Mouse (Mus musculus) MEL (cell line): Measurements from ENCODE around the gene Tfap2d.

Source experiments
- CTCF ChIP-seq, 3 experiments: IDR thresholded peaks in 2 of 3; conservative IDR thresholded peaks in 1 of 3; 2 replicates each; pipeline ENCODE4 v1.5.1; 2011 to 2012; ENCODE audit warnings: low read length in 3 of 3, low read depth in 2 of 3, mild to moderate bottlenecking in 2 of 3, improper control_type of control experiment in 1 of 3, inconsistent platforms in 1 of 3, mixed read lengths in 1 of 3, moderate library complexity in 1 of 3; ENCODE audit not compliant: control insufficient read depth in 1 of 3, insufficient read depth in 1 of 3, poor library complexity in 1 of 3, severe bottlenecking in 1 of 3
- EP300 ChIP-seq, 2 experiments: IDR thresholded peaks; 2 replicates each; pipeline ENCODE4 v1.6.1; 2011; ENCODE audit warnings: improper control_type of control experiment in 2 of 2, low read length in 2 of 2, low read depth in 1 of 2, mild to moderate bottlenecking in 1 of 2
- POLR2A ChIP-seq, 2 experiments: IDR thresholded peaks; 2 replicates each; pipeline ENCODE4 v1.6.1; 2011 to 2012; ENCODE audit warnings: low read length in 2 of 2, mild to moderate bottlenecking in 2 of 2, control low read depth in 1 of 2, improper control_type of control experiment in 1 of 2, low read depth in 1 of 2, moderate library complexity in 1 of 2; ENCODE audit not compliant: control insufficient read depth in 1 of 2, insufficient read depth in 1 of 2, poor library complexity in 1 of 2
- SMC3 ChIP-seq: IDR thresholded peaks from 2 replicates; pipeline ENCODE4 v1.6.1; 2011; ENCODE audit warnings: low read depth, low read length, improper control_type of control experiment
- USF1 ChIP-seq: IDR thresholded peaks from 2 replicates; pipeline ENCODE4 v1.6.1; 2014; ENCODE audit warnings: low read depth, mild to moderate bottlenecking, inconsistent platforms, low read length, improper control_type of control experiment, moderate library complexity
- ZC3H11A ChIP-seq: IDR thresholded peaks from 2 replicates; pipeline ENCODE4 v1.6.1; 2012; ENCODE audit warnings: low read depth, mild to moderate bottlenecking, inconsistent platforms, low read length, improper control_type of control experiment

- TF ChIP-seq POLR2A (IDR thresholded peaks at IDR 0.05; ENCODE audit: control insufficient read depth in 1 of 2, insufficient read depth in 1 of 2, low read depth in 1 of 2, low read length in 2 of 2, poor library complexity in 1 of 2) (no peak), SMC3 (no peak), ZC3H11A (no peak), USF1 (no peak), CTCF (IDR thresholded peaks at IDR 0.05 in 2 of 3, conservative IDR thresholded peaks at IDR 0.05 in 1 of 3; ENCODE audit: control insufficient read depth in 1 of 3, insufficient read depth in 1 of 3, low read depth in 2 of 3, low read length in 3 of 3, poor library complexity in 1 of 3, severe bottlenecking in 1 of 3) (no peak), EP300 (IDR thresholded peaks at IDR 0.05; ENCODE audit: low read depth in 1 of 2, low read length in 2 of 2) (no peak)
These were observed 4.3 kb downstream of the Tfap2d start for GRCm38 (mm10) chr1:19106841-19107800.
